Mouse (Mus musculus) embryonic fibroblast, embryonic 13.5 days (primary cell): ENCODE data around the gene Atp6v0e. TPM values are rescaled to one million over a fixed set of nuclear protein-coding genes. Genes with fewer than 3 reads are reported as not detected.

ENCODE experiments used
- H3K27ac ChIP-seq: 2 replicates; pipeline ENCODE4 v1.5.1; 2012; ENCODE audit warnings: low read length, control low read depth, inconsistent platforms; ENCODE audit not compliant: insufficient read depth
- H3K4me1 ChIP-seq: 2 replicates; pipeline ENCODE4 v1.6.1; 2011; ENCODE audit warnings: low read length; ENCODE audit not compliant: control insufficient read depth, insufficient read depth
- H3K4me3 ChIP-seq: 2 replicates; pipeline ENCODE4 v1.5.1; 2011; ENCODE audit warnings: mild to moderate bottlenecking, control low read depth, low read length; ENCODE audit not compliant: insufficient read depth
- CTCF ChIP-seq: IDR thresholded peaks from 2 replicates; pipeline ENCODE4 v1.5.1; 2011; ENCODE audit warnings: mild to moderate bottlenecking, control low read depth, low read length, moderate library complexity, borderline replicate concordance; ENCODE audit not compliant: insufficient read depth
- POLR2A ChIP-seq: IDR thresholded peaks from 2 replicates; pipeline ENCODE4 v1.6.1; 2011; ENCODE audit warnings: low read depth, mild to moderate bottlenecking, control low read depth, low read length, moderate library complexity
- polyA plus RNA-seq: library from polyadenylated mRNA; stranded (reverse); fragments of >200 nt; gene quantifications from 2 replicates; pipeline ENCODE4 v1.2.4, GENCODE M21; 2011; ENCODE audit warnings: low read depth; ENCODE audit not compliant: missing spikeins, insufficient read length

The Atp6v0e gene
- polyA plus RNA-seq = 174 and 192 TPM in 2 replicates

GRCm38 (mm10) chr17:26662978-26663683 is at the start of gene Atp6v0e:
Atp6v0e (plus strand) TSS chr17:26663231.
- peak; percentile 87 for TF ChIP-seq POLR2A
- TF ChIP-seq CTCF = peak; percentile 86
- Histone ChIP-seq H3K4me1 (peaks cover 7% of the 10 kb centered on the region), H3K27ac (no peak within 1 kb of the TSS), H3K4me3 (peak within 1 kb of the TSS; percentile 54)

GRCm38 (mm10) chr17:26614286-26614685 is 48.7 kb upstream of the Atp6v0e start:
- TF ChIP-seq CTCF = no peak
- no peak for TF ChIP-seq POLR2A
- no peak overlapping the region for H3K4me3 ChIP-seq
- peaks cover 24% of the 10 kb centered on the region for H3K4me1 ChIP-seq
- H3K27ac ChIP-seq = peak overlapping the region; percentile 32

- peaks cover 24% of the 10 kb centered on the region for H3K4me1 ChIP-seq
- TF ChIP-seq POLR2A (no peak), CTCF (no peak)
- H3K27ac ChIP-seq = peak overlapping the region; percentile 32
- H3K4me3 ChIP-seq = no peak overlapping the region
These were observed 48.1 kb upstream of the Atp6v0e start for GRCm38 (mm10) chr17:26614708-26615486.

GRCm38 (mm10) chr17:26616696-26617095 is 46.3 kb upstream of the Atp6v0e start:
- Histone ChIP-seq H3K27ac (no peak overlapping the region), H3K4me3 (no peak overlapping the region), H3K4me1 (peaks cover 8% of the 10 kb centered on the region)
- TF ChIP-seq POLR2A = no peak
- no peak for TF ChIP-seq CTCF

GRCm38 (mm10) chr17:26618498-26618897 is 44.5 kb upstream of the Atp6v0e start:
- TF ChIP-seq CTCF = no peak
- no peak for TF ChIP-seq POLR2A
- Histone ChIP-seq H3K4me3 (no peak overlapping the region), H3K4me1 (peaks cover 8% of the 10 kb centered on the region), H3K27ac (peak overlapping the region; percentile 76)

GRCm38 (mm10) chr17:26619577-26619976 is 43.5 kb upstream of the Atp6v0e start:
- peaks cover 8% of the 10 kb centered on the region for H3K4me1 ChIP-seq
- no peak overlapping the region for H3K27ac ChIP-seq
- no peak overlapping the region for H3K4me3 ChIP-seq
- TF ChIP-seq POLR2A = no peak
- no peak for TF ChIP-seq CTCF

- no peak for TF ChIP-seq CTCF
- TF ChIP-seq POLR2A = no peak
These were observed 42.7 kb upstream of the Atp6v0e start for GRCm38 (mm10) chr17:26620292-26620691.

GRCm38 (mm10) chr17:26620786-26621766 is 42.0 kb upstream of the Atp6v0e start:
- Histone ChIP-seq H3K4me3 (no peak overlapping the region), H3K4me1 (peaks cover 5% of the 10 kb centered on the region), H3K27ac (peak overlapping the region; percentile 16)
- TF ChIP-seq POLR2A (no peak), CTCF (no peak)

More at GRCm38 (mm10) chr17:26620292-26620691, 42.7 kb upstream of the Atp6v0e start:
- H3K4me1 ChIP-seq = peaks cover 5% of the 10 kb centered on the region
- no peak overlapping the region for H3K4me3 ChIP-seq
- no peak overlapping the region for H3K27ac ChIP-seq

- Histone ChIP-seq H3K4me3 (no peak overlapping the region), H3K27ac (no peak overlapping the region), H3K4me1 (peaks cover 5% of the 10 kb centered on the region)
- TF ChIP-seq POLR2A = no peak
- TF ChIP-seq CTCF = no peak
These were observed 41.1 kb upstream of the Atp6v0e start for GRCm38 (mm10) chr17:26621912-26622311.

GRCm38 (mm10) chr17:26623991-26624390 is 39.0 kb upstream of the Atp6v0e start:
- Histone ChIP-seq H3K4me1 (no peaks in the 10 kb centered on the region), H3K4me3 (no peak overlapping the region), H3K27ac (no peak overlapping the region)
- TF ChIP-seq POLR2A = no peak
- TF ChIP-seq CTCF = no peak
